Comparison of ENCODE assay signal across 21 mouse cellular contexts in the genomic region with DNA sequence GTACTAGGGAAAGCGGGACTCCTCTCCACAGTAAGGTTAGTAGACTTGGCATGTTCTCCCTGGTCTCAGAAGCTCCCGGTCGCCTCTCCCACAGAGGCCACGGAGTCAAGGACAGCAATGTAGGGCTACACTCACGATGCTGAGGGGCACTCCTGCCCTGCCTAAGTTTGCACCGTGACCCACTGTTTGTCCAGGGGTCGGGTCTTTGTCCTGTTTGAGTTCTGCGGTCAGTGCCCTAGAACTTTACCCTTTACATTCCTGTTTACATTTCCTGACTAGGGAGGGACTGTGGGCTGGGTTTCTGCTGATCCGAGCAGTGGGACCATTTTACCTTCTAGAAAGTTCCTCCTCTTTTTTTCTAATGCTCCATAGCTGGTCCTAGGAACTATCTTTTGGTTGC. TPM values are rescaled to one million over a fixed set of nuclear protein-coding genes. Genes with fewer than 3 reads are reported as not detected.
DNase-seq lines count a peak whose midpoint lies in the region; ATAC-seq and TF ChIP-seq lines count a peak whose summit lies in the region.
"Had no signal": no experiment of that assay in that cellular context is flagged by ENCODE, and none has a peak within 500 bp of the region (broad histone marks: within the 10 kb centered on the region; RNA-seq: fewer than 3 reads in every experiment).

No protein-coding gene starts in this region.

- intact Hi-C loops in heart, postnatal 10 days (cut with DNase I), result no loop called here

- peaks cover 74% of the 10 kb centered on the region for H3K4me1 ChIP-seq in heart, embryonic 11.5 days (ENCODE audit: control insufficient read depth, insufficient read depth, low read length)
- peaks cover 66% of the 10 kb centered on the region for H3K4me1 ChIP-seq in lung, embryonic 14.5 days (ENCODE audit: insufficient read depth)
- peaks cover 75% of the 10 kb centered on the region for H3K4me1 ChIP-seq in liver, embryonic 12.5 days
- H3K4me1 ChIP-seq in stomach, embryonic 16.5 days (ENCODE audit: control insufficient read depth, insufficient read depth, low read length), result peaks cover 72% of the 10 kb centered on the region

- peak overlapping the region; percentile 66 for H3K27ac ChIP-seq in heart, embryonic 11.5 days (ENCODE audit: low read depth, low read length)
- H3K27ac ChIP-seq in lung, embryonic 14.5 days (ENCODE audit: low read depth), result 0 out of 2 replicates have a peak overlapping the region, but pooled peaks have one; percentile 7
- H3K27ac ChIP-seq in liver, embryonic 12.5 days, result peak overlapping the region; percentile 66; the same call in 1 of the 2 replicates
- peak overlapping the region; percentile 50 for H3K27ac ChIP-seq in stomach, embryonic 16.5 days (ENCODE audit: low read length)
- H3K27ac ChIP-seq: embryonic facial prominence, embryonic 15.5 days; forebrain, embryonic 10.5 days; hindbrain, postnatal 0 days had no signal

- H3K9me3 ChIP-seq in heart, embryonic 11.5 days (replicated peaks; ENCODE audit: control insufficient read depth, low read length), result no peaks in the 10 kb centered on the region
- H3K9me3 ChIP-seq in lung, embryonic 14.5 days (ENCODE audit: low read depth, low read length), result no peaks in the 10 kb centered on the region
- H3K9me3 ChIP-seq in liver, embryonic 12.5 days (replicated peaks), result no peaks in the 10 kb centered on the region
- H3K9me3 ChIP-seq in stomach, embryonic 16.5 days (replicated peaks; ENCODE audit: control insufficient read depth, low read length), result no peaks in the 10 kb centered on the region
- H3K9me3 ChIP-seq: embryonic facial prominence, embryonic 15.5 days; forebrain, embryonic 10.5 days had no signal

- H3K4me3 ChIP-seq in heart, embryonic 11.5 days (ENCODE audit: low read depth, low read length), result no peak overlapping the region
- H3K4me3 ChIP-seq in lung, embryonic 14.5 days (ENCODE audit: low read depth, low read length), result no peak overlapping the region
- H3K4me3 ChIP-seq in liver, embryonic 12.5 days, result no peak overlapping the region
- H3K4me3 ChIP-seq in stomach, embryonic 16.5 days (replicated peaks; ENCODE audit: low read length), result no peak overlapping the region
- H3K4me3 ChIP-seq: embryonic facial prominence, embryonic 15.5 days; forebrain, embryonic 10.5 days had no signal

- DNase-seq in heart, postnatal 10 days, result no peak
- DNase-seq in lung, embryonic 14.5 days, result no peak
- DNase-seq in lung, adult 18-20 months, result no peak
- no peak for DNase-seq in urinary bladder, postnatal 10 days (ENCODE audit: low spot score)
- DNase-seq in lung, postnatal 25 days (ENCODE audit: low spot score), result no peak
- DNase-seq: adrenal gland, postnatal 14 days; B cell, adult 2 months; cerebellum, adult 18-20 months; gastrocnemius, postnatal 14 days; heart, postnatal 14 days; kidney, adult 9 months; layer of hippocampus, postnatal 36 days; lung, adult 2 months; right cerebral cortex, adult 18-20 months had no signal

- H3K4me2 ChIP-seq in heart, embryonic 11.5 days, result no peak overlapping the region
- no peak overlapping the region for H3K4me2 ChIP-seq in lung, embryonic 14.5 days
- H3K4me2 ChIP-seq in liver, embryonic 12.5 days, result no peak overlapping the region
- no peak overlapping the region for H3K4me2 ChIP-seq in stomach, embryonic 16.5 days (ENCODE audit: low read depth, low read length)
- H3K4me2 ChIP-seq: embryonic facial prominence, embryonic 15.5 days had no signal

- ATAC-seq in heart, embryonic 11.5 days (replicated peaks; ENCODE audit: insufficient number of reproducible peaks, low FRiP score, low TSS enrichment), result no peak
- ATAC-seq in lung, embryonic 14.5 days (ENCODE audit: insufficient read depth), result no peak
- no peak for ATAC-seq in liver, embryonic 12.5 days
- no peak for ATAC-seq in stomach, embryonic 16.5 days (ENCODE audit: insufficient read depth, low FRiP score)
- ATAC-seq: hindbrain, postnatal 0 days; midbrain, embryonic 16.5 days had no signal

- WGBS in heart, embryonic 11.5 days (ENCODE audit: insufficient replicate concordance), result 79% methylated on average over 9 of the region's 9 CpGs
- 59% methylated on average over 9 of the region's 9 CpGs for WGBS in lung, embryonic 14.5 days
- WGBS in liver, embryonic 12.5 days (ENCODE audit: insufficient replicate concordance), result 51% methylated on average over 9 of the region's 9 CpGs
- WGBS in stomach, embryonic 16.5 days, result 60% methylated on average over 9 of the region's 9 CpGs

- no peaks in the 10 kb centered on the region for H3K27me3 ChIP-seq in heart, embryonic 11.5 days (ENCODE audit: control insufficient read depth, insufficient read depth, low read length)
- H3K27me3 ChIP-seq in lung, embryonic 14.5 days (ENCODE audit: insufficient read depth, low read length), result no peaks in the 10 kb centered on the region
- no peaks in the 10 kb centered on the region for H3K27me3 ChIP-seq in liver, embryonic 12.5 days (replicated peaks)
- H3K27me3 ChIP-seq in stomach, embryonic 16.5 days (ENCODE audit: control insufficient read depth, insufficient read depth, low read length), result no peaks in the 10 kb centered on the region
- H3K27me3 ChIP-seq: embryonic facial prominence, embryonic 15.5 days had no signal

- no peaks in the 10 kb centered on the region for H3K36me3 ChIP-seq in heart, embryonic 11.5 days (ENCODE audit: control insufficient read depth, insufficient read depth, low read length)
- H3K36me3 ChIP-seq in lung, embryonic 14.5 days (ENCODE audit: insufficient read depth), result no peaks in the 10 kb centered on the region
- no peaks in the 10 kb centered on the region for H3K36me3 ChIP-seq in liver, embryonic 12.5 days
- no peaks in the 10 kb centered on the region for H3K36me3 ChIP-seq in stomach, embryonic 16.5 days (ENCODE audit: control insufficient read depth, insufficient read depth, low read length)
- H3K36me3 ChIP-seq: embryonic facial prominence, embryonic 15.5 days; forebrain, embryonic 10.5 days had no signal

- H3K9ac ChIP-seq in heart, embryonic 11.5 days (ENCODE audit: low read depth, low read length), result no peak overlapping the region
- no peak overlapping the region for H3K9ac ChIP-seq in lung, embryonic 14.5 days
- H3K9ac ChIP-seq in liver, embryonic 12.5 days, result no peak overlapping the region
- no peak overlapping the region for H3K9ac ChIP-seq in stomach, embryonic 16.5 days (ENCODE audit: low read length)
- H3K9ac ChIP-seq: embryonic facial prominence, embryonic 15.5 days had no signal

- no peak for TF ChIP-seq CTCF in lung, embryonic 14.5 days (IDR thresholded peaks at IDR 0.05; ENCODE audit: low read depth)

RNA-seq across cellular contexts. Expression of a gene that starts 34.0 kb away (rescaled TPM):
- polyA plus RNA-seq in heart, embryonic 11.5 days (2014; fragmentation: Nextera tagmentation; extraction: Ambion mirVana), result 15.4 and 19.3 TPM in 2 replicates
- total RNA-seq in heart, postnatal 10 days (2021), result 10 to 100 TPM in 1 of 2 experiments, 1 to 10 TPM in 1; 4.1 to 19.3 TPM
- polyA plus RNA-seq in lung, embryonic 14.5 days (2014; fragmentation: Nextera tagmentation; extraction: Ambion mirVana), result 20.3 and 31.0 TPM in 2 replicates
- polyA plus RNA-seq in liver, embryonic 12.5 days (2016; fragmentation: Nextera tagmentation; extraction: Ambion mirVana), result 10.4 and 14.4 TPM in 2 replicates
- 16.2 and 30.7 TPM in 2 replicates for polyA plus RNA-seq in stomach, embryonic 16.5 days (2015; fragmentation: Nextera tagmentation; extraction: Ambion mirVana)

Comparison
In these comparisons a context has a peak if more than half of its experiments do, and no peak if none do; other contexts are left out.
1. H3K27ac ChIP-seq: peak in every context shown above with its lines; median percentile 66 in heart, embryonic 11.5 days; 66 in liver, embryonic 12.5 days; 50 in stomach, embryonic 16.5 days; 7 in lung, embryonic 14.5 days.